Mouse (Mus musculus) neural tube, embryonic 13.5 days (tissue): ENCODE data around the gene Cblb. TPM values are rescaled to one million over a fixed set of nuclear protein-coding genes. Genes with fewer than 3 reads are reported as not detected.

Experiments used
- ATAC-seq: fragments of 200-750 bp; cut with Nextera tagmentation; 2 replicates; pipeline ENCODE4 v1.8.0; 2017; ENCODE audit warnings: low read depth, mild to moderate bottlenecking, moderate TSS enrichment, moderate library complexity
- H3K27ac ChIP-seq: fragments of 300-500 bp; sonication (generic); replicated peaks from 2 replicates; pipeline ENCODE4 v1.5.1; 2015; ENCODE audit warnings: moderate library complexity, mild to moderate bottlenecking, inconsistent platforms
- H3K27me3 ChIP-seq: fragments of 300-500 bp; sonication (generic); 2 replicates; pipeline ENCODE4 v1.6.1; 2015; ENCODE audit warnings: mild to moderate bottlenecking, inconsistent platforms
- H3K36me3 ChIP-seq: fragments of 300-500 bp; sonication (generic); 2 replicates; pipeline ENCODE4 v1.6.1; 2015; ENCODE audit warnings: mild to moderate bottlenecking, inconsistent platforms
- H3K4me1 ChIP-seq: fragments of 300-500 bp; sonication (generic); replicated peaks from 2 replicates; pipeline ENCODE4 v1.6.1; 2015; ENCODE audit warnings: inconsistent platforms
- H3K4me2 ChIP-seq: fragments of 300-500 bp; sonication (generic); 2 replicates; pipeline ENCODE4 v1.6.1; 2015; ENCODE audit warnings: inconsistent platforms, mild to moderate bottlenecking, moderate library complexity
- H3K4me3 ChIP-seq: fragments of 300-500 bp; sonication (generic); 2 replicates; pipeline ENCODE4 v1.5.1; 2015; ENCODE audit warnings: mild to moderate bottlenecking, inconsistent platforms
- H3K9ac ChIP-seq: fragments of 300-500 bp; sonication (generic); 2 replicates; pipeline ENCODE4 v1.6.1; 2015; ENCODE audit warnings: moderate library complexity, mild to moderate bottlenecking, inconsistent platforms
- H3K9me3 ChIP-seq: fragments of 300-500 bp; sonication (generic); 2 replicates; pipeline ENCODE4 v1.6.1; 2016; ENCODE audit warnings: inconsistent platforms
- WGBS: fragments of 180-500 bp; shearing (Covaris S2); methylation state at CpG from one replicate; pipeline ENCODE4 v1.1.7; 2015; 5-methylcytosine and 5-hydroxymethylcytosine counted together
- polyA plus RNA-seq: library from polyadenylated mRNA; unstranded; fragments of >200 nt; fragmentation: Nextera tagmentation; extraction: Ambion mirVana; gene quantifications from 2 replicates; pipeline ENCODE4 v1.2.1, GENCODE M21; 2015

Cblb gene
- polyA plus RNA-seq, 1 experiment from 2014 or later, result 16.8 TPM

DNA sequence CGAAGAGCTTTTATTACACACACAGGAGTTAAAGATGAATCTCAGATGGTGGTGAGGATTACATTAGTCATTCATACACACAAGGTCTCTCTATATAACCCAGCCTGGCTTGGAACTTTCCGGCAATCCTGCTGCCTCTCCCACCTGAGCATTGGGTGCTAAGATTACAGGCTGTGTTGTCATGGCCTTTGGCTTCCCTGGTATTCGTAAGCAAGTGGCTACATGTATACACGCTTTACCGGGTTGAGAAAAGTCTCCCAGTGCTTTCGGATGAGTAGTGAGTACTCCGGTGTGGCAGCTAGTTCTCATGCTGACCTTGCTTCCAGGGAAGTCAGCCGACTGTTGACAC is 48.4 kb downstream of the Cblb start:
- ATAC-seq, result no peak
- 85% methylated on average over 8 of the region's 8 CpGs for WGBS
- no peak overlapping the region for H3K27ac ChIP-seq
- peaks cover 29% of the 10 kb centered on the region for H3K4me1 ChIP-seq
- no peaks in the 10 kb centered on the region for H3K36me3 ChIP-seq
- no peak overlapping the region for H3K4me3 ChIP-seq
- no peaks in the 10 kb centered on the region for H3K9me3 ChIP-seq
- no peak overlapping the region for H3K4me2 ChIP-seq
- no peaks in the 10 kb centered on the region for H3K27me3 ChIP-seq
- H3K9ac ChIP-seq, result no peak overlapping the region

DNA sequence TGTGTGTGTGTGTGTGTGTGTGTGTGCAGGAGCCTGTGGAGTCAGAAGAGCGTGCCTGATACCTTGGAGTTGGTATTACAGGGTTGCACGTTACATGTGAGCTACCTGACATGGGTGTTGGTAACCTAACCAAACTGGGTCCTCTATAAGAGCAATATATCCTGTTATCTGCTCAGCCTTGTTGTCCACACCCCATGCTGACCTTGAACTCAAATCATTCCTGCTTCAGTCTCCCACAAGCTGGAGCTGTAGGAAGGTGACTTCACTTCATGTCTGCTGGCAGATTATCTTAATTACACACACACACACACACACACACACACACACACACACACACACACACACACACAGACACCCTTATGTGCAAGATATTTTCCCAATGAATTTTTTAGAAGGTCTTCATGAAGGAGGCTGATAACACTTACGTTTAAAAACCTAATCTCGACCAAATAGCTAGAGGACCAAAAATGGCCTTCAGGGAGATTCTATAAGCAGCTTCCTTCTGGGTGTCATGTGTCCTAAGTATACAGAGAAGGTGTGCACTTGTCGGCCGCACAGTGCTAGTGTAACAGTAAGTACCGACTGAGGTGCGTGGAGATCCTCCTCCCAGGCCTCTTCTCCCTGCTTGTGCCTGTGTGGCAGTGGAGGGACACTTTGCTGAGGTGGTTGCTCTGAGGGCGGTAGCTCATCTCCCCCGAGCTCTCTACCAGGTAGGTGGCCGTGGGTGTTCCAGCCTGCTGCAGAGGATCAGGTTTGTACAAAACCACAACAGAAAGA is 49.8 kb downstream of the Cblb start:
- Histone ChIP-seq H3K4me3 (no peak overlapping the region), H3K4me2 (no peak overlapping the region), H3K4me1 (peaks cover 29% of the 10 kb centered on the region), H3K27me3 (no peaks in the 10 kb centered on the region), H3K36me3 (no peaks in the 10 kb centered on the region), H3K9ac (no peak overlapping the region), H3K9me3 (no peaks in the 10 kb centered on the region), H3K27ac (no peak overlapping the region)
- 85% methylated on average over 11 of the region's 11 CpGs for WGBS
- no peak for ATAC-seq

DNA sequence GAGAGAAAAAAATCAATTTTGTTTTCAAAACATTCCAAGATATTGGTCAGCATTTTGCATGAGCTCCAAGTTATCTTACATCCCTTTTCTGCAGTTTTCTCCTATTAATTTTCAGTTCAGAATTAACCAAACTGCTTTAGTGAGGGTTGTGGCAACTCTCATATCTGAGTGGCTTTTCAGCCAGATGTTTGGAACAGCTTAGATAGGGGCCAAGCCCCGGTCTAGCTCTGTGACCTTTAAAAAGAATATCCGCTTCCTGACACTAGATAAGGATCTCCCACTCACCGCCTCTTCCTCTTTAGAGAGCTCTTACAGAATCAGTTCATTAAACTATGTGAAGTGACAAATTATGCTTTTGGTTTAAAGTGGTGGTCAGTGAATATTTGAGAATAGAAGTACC is 50.7 kb downstream of the Cblb start:
- peaks cover 25% of the 10 kb centered on the region for H3K4me1 ChIP-seq
- WGBS, result 94% methylated on average over 3 of the region's 3 CpGs

DNA sequence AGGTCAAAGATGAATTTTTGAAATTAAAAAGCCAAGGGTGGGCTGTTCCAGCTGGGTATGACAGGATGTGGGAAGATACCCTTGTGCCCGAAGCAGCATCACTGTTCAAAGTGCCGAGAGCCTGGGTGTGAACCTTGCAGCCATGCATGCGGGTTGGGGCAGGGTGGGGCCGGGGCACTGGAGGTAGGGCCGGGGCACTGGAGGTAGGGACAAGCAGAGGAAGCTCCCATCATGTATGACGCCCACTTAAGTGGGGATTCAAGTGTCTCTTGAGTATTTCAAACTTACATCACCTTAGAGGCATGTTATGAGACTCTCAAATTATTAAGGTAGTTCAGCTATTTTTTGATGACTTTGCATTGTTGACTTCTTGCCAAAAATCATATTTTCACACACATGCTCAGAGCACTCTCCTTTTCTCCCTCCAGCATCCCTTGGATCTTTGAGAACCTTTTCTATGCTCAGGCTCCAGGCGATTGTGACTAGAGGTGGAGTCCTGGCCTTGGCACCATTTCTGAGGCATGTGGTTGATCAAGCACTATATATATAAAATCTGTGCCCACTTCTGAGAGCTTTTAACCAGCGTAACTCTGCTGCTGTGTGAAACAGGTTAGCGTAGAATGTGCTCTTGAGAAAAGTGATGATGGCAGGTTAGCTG is 55.9 kb downstream of the Cblb start:
- no peaks in the 10 kb centered on the region for H3K36me3 ChIP-seq
- H3K27me3 ChIP-seq, result no peaks in the 10 kb centered on the region
- no peaks in the 10 kb centered on the region for H3K9me3 ChIP-seq
- H3K27ac ChIP-seq, result no peak overlapping the region
- H3K4me3 ChIP-seq, result no peak overlapping the region
- no peak overlapping the region for H3K4me2 ChIP-seq
- 0 out of 2 replicates have a peak, but pooled peaks have one; percentile 53 for ATAC-seq
- no peak overlapping the region for H3K9ac ChIP-seq
- H3K4me1 ChIP-seq, result peaks cover 4% of the 10 kb centered on the region; the same call in 1 of the 2 replicates
- 89% methylated on average over 9 of the region's 9 CpGs for WGBS

More for the DNA sequence above, 50.7 kb downstream of the Cblb start:
- Histone ChIP-seq H3K4me3 (no peak overlapping the region), H3K27ac (no peak overlapping the region), H3K27me3 (no peaks in the 10 kb centered on the region), H3K36me3 (no peaks in the 10 kb centered on the region), H3K4me2 (no peak overlapping the region), H3K9me3 (no peaks in the 10 kb centered on the region), H3K9ac (no peak overlapping the region)
- ATAC-seq, result no peak

DNA sequence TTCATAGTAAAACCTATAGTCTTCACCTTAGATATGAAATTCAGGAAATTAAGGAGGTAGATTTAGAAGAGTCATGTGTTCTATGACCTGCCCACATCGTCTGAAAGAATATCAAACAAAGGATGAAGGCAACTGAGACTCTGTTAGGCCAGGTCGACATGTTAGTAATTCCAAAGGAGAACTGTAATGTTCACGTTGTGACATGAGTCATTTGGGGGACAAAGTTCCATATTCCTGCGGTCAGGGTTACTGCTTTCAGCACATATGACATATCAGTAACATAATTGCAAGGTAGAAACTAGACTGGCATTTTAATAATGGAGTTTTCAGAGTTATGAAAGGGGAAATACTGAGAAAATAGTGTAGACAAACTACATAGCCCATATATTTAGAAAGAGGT is 58.3 kb downstream of the Cblb start:
- H3K9me3 ChIP-seq, result no peaks in the 10 kb centered on the region
- no peaks in the 10 kb centered on the region for H3K27me3 ChIP-seq
- 94% methylated on average over 4 of the region's 4 CpGs for WGBS
- H3K4me1 ChIP-seq, result peaks cover 20% of the 10 kb centered on the region
- no peaks in the 10 kb centered on the region for H3K36me3 ChIP-seq
- no peak for ATAC-seq
- no peak overlapping the region for H3K4me2 ChIP-seq
- H3K27ac ChIP-seq, result no peak overlapping the region
- no peak overlapping the region for H3K4me3 ChIP-seq
- no peak overlapping the region for H3K9ac ChIP-seq

DNA sequence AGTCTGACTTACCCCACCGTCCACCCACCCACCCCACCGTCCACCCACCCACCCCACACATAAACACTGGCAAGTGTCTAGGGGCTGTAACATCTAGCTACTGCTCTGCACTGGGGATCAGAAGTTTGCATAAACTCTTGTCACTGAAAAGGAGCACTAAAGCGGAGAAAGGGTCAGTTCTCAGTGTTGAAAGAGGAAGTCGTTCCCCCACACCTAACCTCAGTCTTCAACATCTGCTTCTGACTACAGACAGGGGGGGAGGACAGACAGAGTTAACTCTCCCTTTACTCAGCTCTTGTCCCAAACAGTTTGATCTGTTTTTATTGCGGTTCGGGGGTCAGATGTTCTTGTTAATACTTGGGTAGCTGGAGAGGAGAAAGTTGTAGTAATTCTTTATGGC is 59.9 kb downstream of the Cblb start:
- H3K27me3 ChIP-seq, result no peaks in the 10 kb centered on the region
- H3K9ac ChIP-seq, result no peak overlapping the region
- WGBS, result 78% methylated on average over 6 of the region's 6 CpGs
- no peak for ATAC-seq
- no peaks in the 10 kb centered on the region for H3K9me3 ChIP-seq
- no peak overlapping the region for H3K27ac ChIP-seq
- H3K4me3 ChIP-seq, result no peak overlapping the region
- H3K4me2 ChIP-seq, result no peak overlapping the region
- H3K36me3 ChIP-seq, result no peaks in the 10 kb centered on the region
- H3K4me1 ChIP-seq, result peaks cover 20% of the 10 kb centered on the region

DNA sequence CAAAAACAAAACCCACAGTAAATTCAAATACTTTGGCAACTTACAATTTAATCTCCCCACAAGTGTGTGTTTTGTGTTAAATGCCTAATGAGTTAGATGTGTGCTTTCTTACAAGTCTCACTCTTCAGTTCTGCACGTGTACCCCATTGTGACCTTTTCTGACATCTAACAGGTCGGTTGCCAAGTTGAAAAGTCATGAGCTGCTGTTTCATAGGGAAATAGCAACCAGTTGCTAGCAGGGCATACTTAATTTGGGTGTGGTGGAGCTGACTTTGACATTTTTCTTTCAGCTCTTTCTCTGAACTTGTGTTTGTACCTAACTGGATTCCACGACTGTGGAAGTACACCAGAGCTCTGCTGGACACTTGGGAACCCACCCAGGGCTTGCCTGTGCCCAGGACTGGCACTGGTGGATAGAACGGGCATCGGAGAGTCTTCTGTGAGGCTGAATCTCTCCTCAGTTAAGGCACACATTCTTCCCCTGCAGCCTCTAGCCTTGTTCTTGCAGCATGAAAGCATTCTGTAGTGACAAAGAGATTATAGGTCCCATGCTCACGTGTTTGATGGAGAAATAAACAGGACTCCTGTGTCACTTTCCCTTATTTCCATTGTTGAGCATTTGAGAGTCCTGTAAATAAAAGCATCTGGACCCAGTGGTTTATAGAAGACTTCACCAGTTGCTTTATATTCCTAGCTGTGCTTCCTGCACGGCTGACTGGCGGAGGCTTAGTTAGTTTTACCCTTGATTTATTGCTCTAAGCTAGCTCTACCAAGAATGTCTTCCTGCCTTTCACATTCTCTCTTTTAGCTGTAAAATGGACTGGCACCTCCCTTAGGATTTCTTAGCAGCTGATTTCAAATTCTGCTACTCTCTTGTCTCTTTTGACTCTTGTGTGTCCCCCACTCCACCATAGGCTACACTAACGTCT is 62.6 kb downstream of the Cblb start:
- no peaks in the 10 kb centered on the region for H3K36me3 ChIP-seq
- H3K9ac ChIP-seq, result no peak overlapping the region
- no peak overlapping the region for H3K4me3 ChIP-seq
- H3K4me1 ChIP-seq, result peaks cover 20% of the 10 kb centered on the region
- WGBS, result 57% methylated on average over 9 of the region's 9 CpGs
- ATAC-seq, result no peak
- H3K4me2 ChIP-seq, result no peak overlapping the region
- H3K27ac ChIP-seq, result peak overlapping the region; percentile 15; the same call in 1 of the 2 replicates
- no peaks in the 10 kb centered on the region for H3K9me3 ChIP-seq
- no peaks in the 10 kb centered on the region for H3K27me3 ChIP-seq

DNA sequence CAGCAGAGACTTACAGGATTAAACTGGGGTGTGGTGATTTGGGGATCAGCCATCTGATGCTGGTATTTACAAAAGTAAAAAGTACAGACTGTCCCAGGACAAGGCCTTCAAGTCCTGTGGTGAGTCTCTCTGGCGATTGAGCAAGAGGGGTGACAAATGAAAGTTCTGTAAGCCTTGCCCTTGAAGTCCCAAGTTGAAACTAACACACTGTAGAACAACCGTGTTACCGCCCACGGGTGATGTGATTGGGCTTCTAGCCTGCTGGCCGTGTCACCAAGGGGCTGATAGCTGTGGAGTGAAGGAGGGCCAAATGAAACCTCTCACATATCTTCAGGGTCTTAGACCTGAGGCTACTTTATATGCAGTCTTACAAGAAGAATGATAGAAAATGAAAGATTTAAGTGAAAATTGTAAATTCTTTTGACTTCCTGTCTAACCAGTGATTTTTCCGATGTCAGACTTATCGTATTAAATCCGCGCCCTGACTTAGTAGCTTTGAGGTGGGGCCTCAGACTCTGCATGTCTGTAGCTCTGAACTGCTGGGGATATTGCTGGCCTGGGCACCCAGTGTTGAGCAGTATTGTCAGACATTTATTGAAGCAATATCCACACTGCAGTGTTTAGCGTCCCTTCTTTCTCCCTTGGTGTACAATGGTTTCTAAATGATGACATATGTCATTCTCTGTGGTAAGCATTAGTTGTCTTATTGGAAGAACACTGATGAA is 63.9 kb downstream of the Cblb start:
- H3K4me3 ChIP-seq, result no peak overlapping the region
- WGBS, result 90% methylated on average over 10 of the region's 10 CpGs
- H3K36me3 ChIP-seq, result no peaks in the 10 kb centered on the region
- no peaks in the 10 kb centered on the region for H3K9me3 ChIP-seq
- no peak for ATAC-seq
- H3K4me1 ChIP-seq, result peaks cover 20% of the 10 kb centered on the region
- no peaks in the 10 kb centered on the region for H3K27me3 ChIP-seq
- no peak overlapping the region for H3K27ac ChIP-seq
- H3K9ac ChIP-seq, result no peak overlapping the region
- no peak overlapping the region for H3K4me2 ChIP-seq

DNA sequence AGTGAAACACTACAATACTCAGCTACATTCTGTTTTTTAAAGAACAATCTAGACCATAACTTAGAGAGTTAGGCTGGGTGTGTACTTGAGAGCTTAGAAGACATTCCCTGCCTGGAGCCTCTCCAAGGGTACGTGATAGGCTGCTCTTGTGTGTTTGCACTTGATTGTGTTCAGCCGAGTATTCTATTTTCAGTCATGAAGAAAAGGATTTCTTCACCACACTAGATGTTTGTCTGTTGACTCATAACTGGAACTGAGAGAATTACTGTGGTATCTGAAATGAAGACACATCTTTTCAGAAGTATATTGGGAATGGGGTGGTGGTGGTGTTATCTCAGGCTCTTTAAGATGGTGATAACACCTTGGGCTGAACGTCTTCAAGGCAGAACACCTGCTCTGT is 64.6 kb downstream of the Cblb start:
- Histone ChIP-seq H3K36me3 (no peaks in the 10 kb centered on the region), H3K9me3 (no peaks in the 10 kb centered on the region), H3K4me2 (no peak overlapping the region), H3K27ac (no peak overlapping the region), H3K4me3 (no peak overlapping the region), H3K9ac (no peak overlapping the region), H3K27me3 (no peaks in the 10 kb centered on the region), H3K4me1 (peaks cover 22% of the 10 kb centered on the region)
- WGBS, result 96% methylated on average over 3 of the region's 3 CpGs
- ATAC-seq, result no peak

DNA sequence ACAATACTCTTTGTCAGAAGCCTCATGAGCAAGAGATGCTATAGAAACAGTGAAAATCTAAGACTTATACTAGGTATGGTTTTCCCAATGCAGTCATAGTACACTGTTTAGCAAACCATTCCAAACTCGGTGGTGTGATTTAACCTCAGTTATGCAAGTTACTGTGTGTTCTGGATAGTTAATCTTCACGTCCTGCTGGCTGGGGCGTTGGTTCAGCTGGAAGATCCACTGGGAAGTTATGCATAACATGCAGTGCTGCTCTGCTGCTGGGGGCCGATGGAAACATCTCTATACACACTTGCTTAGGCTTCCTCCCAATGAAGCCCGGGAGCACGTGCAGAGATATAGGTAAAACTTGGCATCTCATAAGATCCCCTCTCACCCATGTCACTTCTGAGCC is 69.4 kb downstream of the Cblb start:
- H3K27me3 ChIP-seq, result no peaks in the 10 kb centered on the region
- peaks cover 9% of the 10 kb centered on the region for H3K4me1 ChIP-seq
- no peak for ATAC-seq
- no peak overlapping the region for H3K4me2 ChIP-seq
- H3K36me3 ChIP-seq, result no peaks in the 10 kb centered on the region
- 77% methylated on average over 6 of the region's 6 CpGs for WGBS
- no peak overlapping the region for H3K27ac ChIP-seq
- H3K9ac ChIP-seq, result no peak overlapping the region
- H3K9me3 ChIP-seq, result no peaks in the 10 kb centered on the region
- no peak overlapping the region for H3K4me3 ChIP-seq

DNA sequence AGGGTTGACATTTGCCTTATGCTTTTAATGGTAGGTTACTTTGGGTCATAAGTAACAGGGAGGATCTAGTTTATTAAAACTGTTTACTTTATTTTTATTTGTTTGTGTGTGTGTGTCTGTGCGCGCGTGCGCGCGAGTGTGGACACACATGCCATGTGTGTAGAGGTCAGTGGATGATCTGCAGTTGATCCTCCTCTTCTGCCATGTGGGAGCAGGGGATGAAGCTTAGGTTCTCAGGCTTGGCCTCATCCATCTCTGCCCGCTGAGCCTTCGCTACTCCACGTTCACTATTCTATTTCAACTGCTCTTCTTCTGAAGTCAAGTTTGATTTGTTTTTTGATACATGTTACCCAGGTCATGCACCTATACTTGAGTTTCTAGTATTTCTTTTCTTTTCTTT is 73.6 kb downstream of the Cblb start:
- Histone ChIP-seq H3K9me3 (no peaks in the 10 kb centered on the region), H3K4me2 (no peak overlapping the region), H3K36me3 (no peaks in the 10 kb centered on the region), H3K4me1 (peaks cover 9% of the 10 kb centered on the region), H3K9ac (no peak overlapping the region), H3K27me3 (no peaks in the 10 kb centered on the region), H3K27ac (no peak overlapping the region), H3K4me3 (no peak overlapping the region)
- ATAC-seq, result no peak
- WGBS, result 88% methylated on average over 9 of the region's 9 CpGs
